Mouse (Mus musculus): Measurements from ENCODE around the gene Plac1. TPM values are rescaled to one million over a fixed set of nuclear protein-coding genes. Genes with fewer than 3 reads are reported as not detected.
A peak's percentile ranks its signal among the peaks of the same experiment; 100 is the strongest.

Plac1 gene
- total and polyA plus RNA-seq, 3 experiments: not detected

DNA sequence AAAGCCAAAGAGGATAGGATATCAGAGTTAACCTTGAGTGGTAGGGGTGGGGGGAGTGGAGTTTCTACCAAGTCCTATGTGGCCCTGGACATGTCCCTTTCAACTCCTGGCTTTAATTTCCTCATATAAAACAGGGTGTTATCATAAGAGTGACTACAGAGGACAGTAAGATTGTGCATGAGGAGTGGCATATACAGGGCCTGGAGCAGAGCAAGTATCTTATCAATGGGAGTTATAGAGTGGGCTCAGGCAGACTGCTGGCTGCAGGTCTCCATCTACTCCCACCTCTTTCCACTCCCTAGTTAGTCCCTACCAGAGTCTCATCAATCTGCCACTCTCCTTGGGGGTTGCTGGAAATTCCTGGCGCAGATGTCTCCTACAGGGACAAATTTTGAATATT lies 152.7 kb downstream of the Plac1 start:
- TF ChIP-seq E2F4 (IDR thresholded peaks at IDR 0.05; ENCODE audit: insufficient replicate concordance, low read depth, low read length) (no peak), TBP (conservative IDR thresholded peaks at IDR 0.05; ENCODE audit: low read depth, low read length) (no peak), CTCF (conservative IDR thresholded peaks at IDR 0.05 in 1 of 2, IDR thresholded peaks at IDR 0.05 in 1 of 2; ENCODE audit: low read depth in 2 of 2, low read length in 2 of 2) (no peak), NELFE (IDR thresholded peaks at IDR 0.05; ENCODE audit: low read depth, low read length) (no peak), ETS1 (conservative IDR thresholded peaks at IDR 0.05; ENCODE audit: low read depth, low read length) (no peak), CHD2 (IDR thresholded peaks at IDR 0.05; ENCODE audit: low read length) (no peak), HCFC1 (IDR thresholded peaks at IDR 0.05; ENCODE audit: low read depth, low read length) (no peak), EP300 (IDR thresholded peaks at IDR 0.05; ENCODE audit: low read length) (no peak)
- Histone ChIP-seq H3K9ac (ENCODE audit: insufficient read depth, low read depth) (no peak overlapping the region), H3K4me2 (ENCODE audit: insufficient read depth, low read depth, poor library complexity, severe bottlenecking) (no peak overlapping the region), H3K36me3 (replicated peaks in 1 of 2; ENCODE audit: control insufficient read depth in 1 of 2, insufficient read depth in 1 of 2, low read length in 1 of 2) (no peaks in the 10 kb centered on the region), H3K79me2 (replicated peaks; ENCODE audit: control insufficient read depth, extremely low read depth, insufficient read depth, poor library complexity, severe bottlenecking) (no peaks in the 10 kb centered on the region), H3K27ac (ENCODE audit: insufficient read depth, low read depth) (no peak overlapping the region), H3K4me3 (replicated peaks in 1 of 3; ENCODE audit: low read depth in 2 of 3, low read length in 2 of 3, poor library complexity in 1 of 3) (no peak overlapping the region), H3K27me3 (replicated peaks) (no peaks in the 10 kb centered on the region), H3K4me1 (ENCODE audit: control insufficient read depth in 1 of 2, insufficient read depth in 2 of 2) (no peaks in the 10 kb centered on the region), H3K9me3 (replicated peaks; ENCODE audit: low read length) (no peaks in the 10 kb centered on the region)
- DNase-seq (ENCODE audit: extremely low read depth): no peak
- dilution Hi-C loops (cut with MboI; ENCODE audit: extremely low pct_ligation_motif_present, extremely low pct_unique_long_range_greater_than_20kb, low sequenced_read_pairs) (no loop called here), in situ Hi-C loops (cut with MboI; ENCODE audit: low pct_ligation_motif_present, low pct_unique_long_range_greater_than_20kb, low sequenced_read_pairs) (no loop called here)

DNA sequence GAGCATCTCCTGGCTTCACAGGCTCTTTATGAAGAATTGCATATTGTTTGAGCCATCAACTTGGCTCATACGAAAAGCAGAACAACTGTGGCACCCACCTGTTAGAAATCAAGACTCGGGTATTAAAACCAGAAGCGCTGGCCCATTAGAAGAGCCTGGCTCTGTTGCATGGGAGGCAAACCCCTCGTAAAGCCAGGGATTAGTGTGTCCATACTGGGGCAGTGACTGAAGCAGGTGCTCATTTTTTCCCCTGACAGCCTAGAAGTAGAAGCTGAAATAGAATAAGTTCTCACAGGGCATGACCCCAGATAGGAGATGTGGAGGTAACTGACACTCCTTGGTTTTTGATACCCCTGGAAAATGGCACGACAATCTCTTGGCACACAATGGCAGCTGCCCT lies 154.4 kb downstream of the Plac1 start:
- Histone ChIP-seq H3K4me1 (ENCODE audit: control insufficient read depth in 1 of 2, insufficient read depth in 2 of 2) (no peaks in the 10 kb centered on the region), H3K9me3 (replicated peaks; ENCODE audit: low read length) (no peaks in the 10 kb centered on the region), H3K27me3 (replicated peaks) (no peaks in the 10 kb centered on the region), H3K36me3 (replicated peaks in 1 of 2; ENCODE audit: control insufficient read depth in 1 of 2, insufficient read depth in 1 of 2, low read length in 1 of 2) (no peaks in the 10 kb centered on the region), H3K27ac (ENCODE audit: insufficient read depth, low read depth) (no peak overlapping the region), H3K9ac (ENCODE audit: insufficient read depth, low read depth) (no peak overlapping the region), H3K4me3 (replicated peaks in 1 of 3; ENCODE audit: low read depth in 2 of 3, low read length in 2 of 3, poor library complexity in 1 of 3) (no peak overlapping the region), H3K79me2 (replicated peaks; ENCODE audit: control insufficient read depth, extremely low read depth, insufficient read depth, poor library complexity, severe bottlenecking) (no peaks in the 10 kb centered on the region), H3K4me2 (ENCODE audit: insufficient read depth, low read depth, poor library complexity, severe bottlenecking) (no peak overlapping the region)
- in situ Hi-C loops (cut with MboI; ENCODE audit: low pct_ligation_motif_present, low pct_unique_long_range_greater_than_20kb, low sequenced_read_pairs) (no loop called here), dilution Hi-C loops (cut with MboI; ENCODE audit: extremely low pct_ligation_motif_present, extremely low pct_unique_long_range_greater_than_20kb, low sequenced_read_pairs) (no loop called here)
- DNase-seq (ENCODE audit: extremely low read depth): no peak
- TF ChIP-seq SIN3A (IDR thresholded peaks at IDR 0.05; ENCODE audit: low read length): no peak
- no peak for TF ChIP-seq MYC (IDR thresholded peaks at IDR 0.05; ENCODE audit: low read depth, low read length)
- TF ChIP-seq ZKSCAN1 (IDR thresholded peaks at IDR 0.05; ENCODE audit: borderline replicate concordance, low read depth, low read length): no peak
- no peak for TF ChIP-seq KAT2A (IDR thresholded peaks at IDR 0.05; ENCODE audit: insufficient replicate concordance, low read length)
- TF ChIP-seq ETS1 (conservative IDR thresholded peaks at IDR 0.05; ENCODE audit: low read depth, low read length): no peak

DNA sequence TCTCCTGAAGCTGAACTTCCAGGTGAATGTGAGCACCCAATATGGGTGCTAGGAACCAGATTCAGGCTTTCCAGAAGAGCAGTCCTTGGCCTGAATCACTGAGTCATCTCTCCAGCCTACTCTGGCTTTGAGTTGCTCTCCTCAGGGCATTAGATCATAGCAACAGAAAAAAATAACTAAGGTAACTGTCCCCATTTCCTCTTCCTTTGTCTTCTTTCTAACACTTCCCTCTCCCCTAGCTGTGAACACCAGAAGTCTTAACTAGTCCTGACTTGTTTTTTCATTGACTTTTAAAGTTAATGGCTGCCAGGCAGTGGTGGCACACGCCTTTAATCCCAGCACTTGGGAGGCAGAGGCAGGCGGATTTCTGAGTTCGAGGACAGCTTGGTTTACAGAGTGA lies 175.5 kb downstream of the Plac1 start:
- in situ Hi-C loops (cut with MboI; ENCODE audit: low pct_ligation_motif_present, low pct_unique_long_range_greater_than_20kb, low sequenced_read_pairs): no loop called here
- no peaks in the 10 kb centered on the region for H3K36me3 ChIP-seq (replicated peaks in 1 of 2; ENCODE audit: control insufficient read depth in 1 of 2, insufficient read depth in 1 of 2, low read length in 1 of 2)
- H3K27ac ChIP-seq (ENCODE audit: insufficient read depth, low read depth): no peak overlapping the region
- H3K9me3 ChIP-seq (replicated peaks; ENCODE audit: low read length): no peaks in the 10 kb centered on the region
- no peaks in the 10 kb centered on the region for H3K4me1 ChIP-seq (ENCODE audit: control insufficient read depth in 1 of 2, insufficient read depth in 2 of 2)
- TF ChIP-seq SIN3A (IDR thresholded peaks at IDR 0.05; ENCODE audit: low read length): no peak
- no peak for TF ChIP-seq SMC3 (IDR thresholded peaks at IDR 0.05; ENCODE audit: low read depth, low read length)
- no peak for TF ChIP-seq JUND (conservative IDR thresholded peaks at IDR 0.05; ENCODE audit: low read depth, low read length)
- TF ChIP-seq KAT2A (IDR thresholded peaks at IDR 0.05; ENCODE audit: insufficient replicate concordance, low read length): no peak
- TF ChIP-seq RCOR1 (conservative IDR thresholded peaks at IDR 0.05; ENCODE audit: low read depth, low read length): no peak
- TF ChIP-seq ZNF384 (IDR thresholded peaks at IDR 0.05; ENCODE audit: low read depth, low read length): no peak
- TF ChIP-seq NRF1 (IDR thresholded peaks at IDR 0.05; ENCODE audit: low read depth, low read length): no peak
- no peak for TF ChIP-seq EP300 (IDR thresholded peaks at IDR 0.05; ENCODE audit: low read length)
- TF ChIP-seq ZC3H11A (IDR thresholded peaks at IDR 0.05; ENCODE audit: low read depth, low read length): no peak
- no peak for TF ChIP-seq USF1 (IDR thresholded peaks at IDR 0.05; ENCODE audit: low read depth, low read length)
- no peak for TF ChIP-seq BHLHE40 (IDR thresholded peaks at IDR 0.05; ENCODE audit: low read depth, low read length)
- TF ChIP-seq MXI1 (IDR thresholded peaks at IDR 0.05; ENCODE audit: low read depth, low read length): no peak
- no peak for TF ChIP-seq CHD2 (IDR thresholded peaks at IDR 0.05; ENCODE audit: low read length)
- no peak for TF ChIP-seq TBP (conservative IDR thresholded peaks at IDR 0.05; ENCODE audit: low read depth, low read length)
- no peak for TF ChIP-seq E2F4 (IDR thresholded peaks at IDR 0.05; ENCODE audit: insufficient replicate concordance, low read depth, low read length)
- no peak overlapping the region for H3K4me2 ChIP-seq (ENCODE audit: insufficient read depth, low read depth, poor library complexity, severe bottlenecking)
- dilution Hi-C loops (cut with MboI; ENCODE audit: extremely low pct_ligation_motif_present, extremely low pct_unique_long_range_greater_than_20kb, low sequenced_read_pairs): no loop called here
- no peaks in the 10 kb centered on the region for H3K79me2 ChIP-seq (replicated peaks; ENCODE audit: control insufficient read depth, extremely low read depth, insufficient read depth, poor library complexity, severe bottlenecking)
- no peaks in the 10 kb centered on the region for H3K27me3 ChIP-seq (replicated peaks)
- no peak overlapping the region for H3K9ac ChIP-seq (ENCODE audit: insufficient read depth, low read depth)
- H3K4me3 ChIP-seq (replicated peaks in 1 of 3; ENCODE audit: low read depth in 2 of 3, low read length in 2 of 3, poor library complexity in 1 of 3): no peak overlapping the region
- DNase-seq (ENCODE audit: extremely low read depth): peak; percentile 23
